Mouse (Mus musculus) embryonic facial prominence, embryonic 13.5 days (tissue): ENCODE measurements around the gene Eef2. TPM values are rescaled to one million over a fixed set of nuclear protein-coding genes. Genes with fewer than 3 reads are reported as not detected.
"Not testable (repeated sequence)": the region's sequence is repeated elsewhere in the genome, so short reads cannot be mapped to it uniquely, and the experiment has no call there.

Experiments
- ATAC-seq: fragments of 200-750 bp; cut with Nextera tagmentation; 2 replicates; pipeline ENCODE4 v1.8.0; 2017; ENCODE audit warnings: low read depth; ENCODE audit not compliant: insufficient number of reproducible peaks, insufficient read depth, low FRiP score, low TSS enrichment
- H3K27ac ChIP-seq: fragments of 300-500 bp; sonication (generic); 2 replicates; pipeline ENCODE4 v1.5.1; 2015; ENCODE audit warnings: moderate library complexity, mild to moderate bottlenecking, inconsistent platforms
- H3K27me3 ChIP-seq: fragments of 300-500 bp; sonication (generic); 2 replicates; pipeline ENCODE4 v1.6.1; 2015; ENCODE audit warnings: mild to moderate bottlenecking, inconsistent platforms
- H3K36me3 ChIP-seq: fragments of 300-500 bp; sonication (generic); 2 replicates; pipeline ENCODE4 v1.6.1; 2015; ENCODE audit warnings: mild to moderate bottlenecking, inconsistent platforms
- H3K4me1 ChIP-seq: fragments of 300-500 bp; sonication (generic); 2 replicates; pipeline ENCODE4 v1.6.1; 2015; ENCODE audit warnings: inconsistent platforms
- H3K4me2 ChIP-seq: fragments of 300-500 bp; sonication (generic); 2 replicates; pipeline ENCODE4 v1.6.1; 2015; ENCODE audit warnings: moderate library complexity, mild to moderate bottlenecking, inconsistent platforms
- H3K4me3 ChIP-seq: fragments of 300-500 bp; sonication (generic); 2 replicates; pipeline ENCODE4 v1.5.1; 2015; ENCODE audit warnings: mild to moderate bottlenecking, inconsistent platforms
- H3K9ac ChIP-seq: fragments of 300-500 bp; sonication (generic); 2 replicates; pipeline ENCODE4 v1.6.1; 2015; ENCODE audit warnings: mild to moderate bottlenecking, inconsistent platforms
- H3K9me3 ChIP-seq: fragments of 300-500 bp; sonication (generic); 2 replicates; pipeline ENCODE4 v1.6.1; 2016; ENCODE audit warnings: inconsistent platforms
- whole genome bisulfite sequencing: fragments of 180-500 bp; shearing (Covaris S2); methylation state at CpG from one replicate; pipeline ENCODE4 v1.1.7; 2015; ENCODE audit warnings: mixed read lengths; 5-methylcytosine and 5-hydroxymethylcytosine counted together
- polyA plus RNA-seq: library from polyadenylated mRNA; unstranded; fragments of >200 nt; fragmentation: Nextera tagmentation; extraction: Ambion mirVana; gene quantifications from 2 replicates; pipeline ENCODE4 v1.2.1, GENCODE M21; 2015

Eef2 gene
- polyA plus RNA-seq, 1 experiment from 2014 or later: 633 TPM

DNA sequence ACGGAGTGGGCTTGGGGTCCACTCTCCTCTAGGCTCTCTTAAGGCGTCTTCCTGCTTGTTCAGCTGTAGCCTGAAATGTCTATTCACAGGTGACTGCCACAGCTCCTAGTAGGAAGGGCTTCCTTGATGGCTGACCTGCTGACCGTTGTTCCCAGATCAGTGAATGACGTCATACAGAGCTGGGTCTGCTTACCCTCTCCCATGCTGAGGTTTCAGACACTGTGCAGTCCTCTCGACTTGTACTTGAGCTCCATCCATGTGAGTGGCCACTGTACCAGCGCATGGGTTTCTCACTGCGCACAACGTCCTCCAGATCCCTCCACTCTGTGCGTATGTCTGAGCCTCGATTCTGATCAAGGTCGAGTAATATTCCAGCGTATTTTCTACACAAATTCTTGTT is 23.8 kb upstream of the Eef2 start:
- peak overlapping the region; percentile 57; the same call in 1 of the 2 replicates for H3K27ac ChIP-seq
- ATAC-seq: no peak

DNA sequence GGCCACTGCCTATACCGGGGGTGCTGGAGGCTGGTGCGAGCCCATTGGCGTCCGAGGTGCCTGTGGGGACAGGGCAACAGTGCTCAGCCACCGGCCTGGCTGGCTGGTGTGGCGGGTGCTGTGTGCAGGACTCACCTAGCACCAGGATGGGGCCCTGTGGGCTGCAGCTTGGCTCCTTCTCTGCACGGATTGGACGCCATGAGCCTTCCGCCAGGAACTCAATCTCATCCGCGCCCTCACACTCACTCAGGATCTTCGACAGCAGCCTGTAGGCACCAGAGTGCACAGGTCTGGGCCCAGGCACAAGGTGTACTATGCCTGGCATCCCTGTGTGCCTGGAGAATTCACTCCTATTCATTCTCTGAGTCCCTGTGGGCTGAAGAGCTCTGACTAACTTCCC is 22.1 kb upstream of the Eef2 start:
- no peak overlapping the region for H3K4me2 ChIP-seq
- H3K4me1 ChIP-seq: no peaks in the 10 kb centered on the region
- no peaks in the 10 kb centered on the region for H3K27me3 ChIP-seq
- 90% methylated on average over 12 of the region's 12 CpGs for WGBS
- peaks cover 82% of the 10 kb centered on the region for H3K36me3 ChIP-seq
- no peak for ATAC-seq
- H3K27ac ChIP-seq: peak overlapping the region; percentile 36; the same call in 1 of the 2 replicates
- H3K9ac ChIP-seq: no peak overlapping the region
- no peak overlapping the region for H3K4me3 ChIP-seq
- no peaks in the 10 kb centered on the region for H3K9me3 ChIP-seq

More for the DNA sequence above, 23.8 kb upstream of the Eef2 start:
- Histone ChIP-seq H3K4me3 (no peak overlapping the region), H3K9me3 (no peaks in the 10 kb centered on the region), H3K4me1 (no peaks in the 10 kb centered on the region), H3K4me2 (no peak overlapping the region), H3K27me3 (no peaks in the 10 kb centered on the region), H3K9ac (no peak overlapping the region), H3K36me3 (peaks cover 85% of the 10 kb centered on the region)
- WGBS: 73% methylated on average over 12 of the region's 12 CpGs

DNA sequence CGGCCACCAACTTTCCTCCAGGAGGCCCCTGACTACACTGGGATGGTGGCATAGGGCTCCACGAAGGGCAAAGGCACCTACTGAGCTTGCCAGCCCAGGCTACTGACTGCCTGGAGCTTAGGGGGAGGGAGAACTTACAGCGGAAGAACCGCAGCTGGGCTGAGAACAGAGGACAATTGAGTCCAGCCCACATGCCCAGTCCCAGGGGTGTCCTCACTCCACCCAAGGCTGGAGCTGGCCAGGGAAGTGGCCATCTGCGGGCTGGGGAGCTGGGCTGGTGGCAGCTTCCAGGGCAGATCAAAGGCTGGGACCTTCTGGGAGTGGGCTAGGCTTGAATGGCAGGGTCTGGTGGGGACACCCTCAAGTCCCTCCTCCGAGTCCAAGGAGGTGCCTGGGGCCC is 21.7 kb upstream of the Eef2 start:
- no peaks in the 10 kb centered on the region for H3K9me3 ChIP-seq
- ATAC-seq: no peak
- no peaks in the 10 kb centered on the region for H3K27me3 ChIP-seq
- H3K4me2 ChIP-seq: no peak overlapping the region
- peaks cover 80% of the 10 kb centered on the region for H3K36me3 ChIP-seq
- H3K27ac ChIP-seq: peak overlapping the region; percentile 36; the same call in 1 of the 2 replicates
- no peak overlapping the region for H3K9ac ChIP-seq
- H3K4me3 ChIP-seq: no peak overlapping the region
- WGBS: 79% methylated on average over 6 of the region's 6 CpGs
- no peaks in the 10 kb centered on the region for H3K4me1 ChIP-seq

DNA sequence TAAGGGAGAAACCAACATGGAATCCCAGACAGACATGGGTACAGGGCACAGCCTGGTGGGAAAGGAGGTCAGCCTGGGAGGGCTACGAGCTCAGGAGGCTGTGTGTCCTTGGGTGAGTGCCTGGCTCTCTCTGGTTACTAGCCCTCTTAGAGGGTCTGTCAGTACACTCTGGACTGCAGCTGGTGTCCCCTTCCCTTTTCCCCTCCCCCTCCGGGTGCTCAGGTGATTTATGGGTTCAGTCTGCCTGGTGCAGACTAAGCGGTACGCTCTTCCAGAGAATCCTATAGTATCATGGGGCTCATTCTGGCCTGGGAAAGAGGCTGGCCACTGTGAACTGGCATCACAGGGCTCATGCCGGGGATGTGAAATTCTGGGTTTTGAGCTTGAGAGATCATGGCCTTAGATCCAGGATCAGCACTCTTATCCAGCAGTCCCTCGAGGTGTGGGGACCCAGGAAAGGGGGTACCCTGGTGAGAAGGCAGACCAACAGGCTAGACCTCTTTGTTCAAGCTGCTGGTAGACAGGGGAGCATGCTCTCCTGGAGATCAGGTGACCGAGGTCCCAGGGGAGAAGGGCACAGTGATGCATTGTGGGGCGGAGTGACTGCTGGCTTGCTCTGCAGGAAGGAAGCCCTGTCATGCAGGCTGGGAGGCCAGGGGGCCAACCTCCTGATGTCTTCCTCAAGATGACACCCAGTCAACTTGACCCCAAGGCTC is 14.7 kb upstream of the Eef2 start:
- WGBS: 86% methylated on average over 8 of the region's 8 CpGs
- peaks cover 81% of the 10 kb centered on the region for H3K36me3 ChIP-seq
- no peak for ATAC-seq
- no peak overlapping the region for H3K4me2 ChIP-seq
- no peak overlapping the region for H3K4me3 ChIP-seq
- no peak overlapping the region for H3K27ac ChIP-seq
- no peaks in the 10 kb centered on the region for H3K27me3 ChIP-seq
- H3K9me3 ChIP-seq: no peaks in the 10 kb centered on the region
- H3K4me1 ChIP-seq: peaks cover 11% of the 10 kb centered on the region
- H3K9ac ChIP-seq: 0 out of 2 replicates have a peak overlapping the region, but pooled peaks have one; percentile 27

DNA sequence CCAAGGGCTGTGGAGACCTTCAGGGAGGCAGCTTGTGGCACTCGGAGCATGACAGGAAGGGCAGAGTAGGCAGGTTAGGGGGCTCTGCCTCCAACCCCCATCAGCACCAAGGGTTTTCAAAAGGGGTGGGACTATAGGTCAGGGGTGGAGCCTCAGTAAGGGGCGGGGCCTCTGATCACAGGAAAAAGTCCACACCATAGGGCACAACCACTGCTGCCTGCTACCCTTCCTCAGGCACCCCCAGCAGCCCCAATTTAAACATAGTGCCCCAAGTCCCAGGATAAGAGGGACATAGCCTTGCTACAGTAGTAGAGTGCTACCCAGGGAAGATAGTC is 14.1 kb upstream of the Eef2 start:
- Histone ChIP-seq H3K27ac (no peak overlapping the region), H3K9ac (0 out of 2 replicates have a peak overlapping the region, but pooled peaks have one; percentile 27), H3K4me2 (no peak overlapping the region), H3K36me3 (peaks cover 75% of the 10 kb centered on the region), H3K9me3 (no peaks in the 10 kb centered on the region), H3K4me1 (peaks cover 14% of the 10 kb centered on the region), H3K27me3 (no peaks in the 10 kb centered on the region), H3K4me3 (no peak overlapping the region)
- no peak for ATAC-seq
- WGBS: 74% methylated on average over 2 of the region's 2 CpGs

DNA sequence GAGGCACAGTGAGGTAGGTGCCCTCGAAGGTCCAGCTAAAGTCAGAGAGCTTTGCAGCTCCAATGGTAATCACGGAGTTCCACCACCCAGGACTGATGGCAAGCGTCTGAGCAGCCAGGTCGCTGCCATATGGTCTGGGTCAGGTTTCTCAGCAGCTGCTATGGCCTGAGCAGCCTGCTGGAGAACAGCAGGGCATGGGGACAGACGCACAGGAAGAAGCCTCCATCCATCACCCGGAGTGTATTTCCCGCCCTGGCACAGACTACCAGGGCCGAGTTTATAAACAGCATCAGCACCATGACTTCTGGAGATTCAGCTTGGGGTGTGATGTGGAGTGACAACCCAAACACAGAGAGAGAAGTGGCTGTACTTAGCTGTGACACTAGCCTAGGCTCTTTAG is 11.3 kb upstream of the Eef2 start:
- no peak for ATAC-seq
- Histone ChIP-seq H3K36me3 (peaks cover 52% of the 10 kb centered on the region), H3K27ac (no peak overlapping the region), H3K4me1 (peaks cover 21% of the 10 kb centered on the region), H3K4me2 (no peak overlapping the region), H3K27me3 (no peaks in the 10 kb centered on the region), H3K4me3 (no peak overlapping the region), H3K9me3 (no peaks in the 10 kb centered on the region), H3K9ac (peak overlapping the region; percentile 44; the same call in 1 of the 2 replicates)
- WGBS: 81% methylated on average over 8 of the region's 8 CpGs

DNA sequence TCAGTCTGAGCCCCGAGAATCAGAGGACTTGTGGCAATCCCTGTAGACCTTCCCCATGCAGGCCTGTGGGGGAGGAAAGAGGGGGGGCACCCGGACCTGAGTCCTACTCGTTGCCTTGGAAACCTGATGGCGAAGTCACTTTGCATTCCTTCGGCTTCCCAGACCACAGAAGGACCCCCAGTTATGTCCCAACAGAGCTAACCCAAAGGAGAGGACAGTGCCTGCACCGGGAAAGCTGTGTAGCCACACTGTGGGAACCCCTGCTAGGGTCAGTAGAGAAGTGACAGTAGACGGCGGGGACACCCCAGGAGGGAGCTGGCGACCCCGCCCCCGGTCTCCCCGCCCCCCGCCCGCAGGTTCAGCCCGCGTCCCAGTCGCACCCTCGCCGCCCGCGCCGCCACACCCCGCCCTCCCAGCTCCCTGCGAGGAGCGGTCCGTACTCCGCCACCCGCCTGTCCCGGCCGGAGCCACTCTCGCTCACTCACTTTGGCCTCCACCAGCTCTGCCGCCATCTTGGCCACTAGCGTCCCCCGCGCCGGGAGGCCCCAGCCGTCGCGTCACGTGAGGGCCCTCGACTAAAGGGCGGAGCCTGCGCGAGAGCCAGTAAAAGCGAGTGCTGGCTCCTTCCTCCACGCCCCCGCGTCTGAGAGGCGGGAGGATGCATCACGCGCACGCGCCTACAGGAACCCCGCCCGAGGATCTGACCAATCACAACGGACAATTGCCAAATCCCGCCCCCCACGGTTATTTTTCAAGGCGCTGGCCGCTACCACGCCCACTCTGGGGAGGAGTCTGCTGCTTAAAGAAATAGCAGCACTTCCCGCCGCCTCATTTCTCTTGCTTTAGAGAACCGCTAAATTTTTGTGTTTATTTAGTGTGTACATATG is 9.0 kb upstream of the Eef2 start, which contains the start of gene Pias4:
Gene Pias4 (minus strand): TSS at position 724 of the 887 bp plus-strand sequence.
- peaks cover 29% of the 10 kb centered on the region for H3K36me3 ChIP-seq
- H3K4me3 ChIP-seq: peak within 1 kb of the TSS; percentile 92
- peak; percentile 84 for ATAC-seq
- H3K9me3 ChIP-seq: no peaks in the 10 kb centered on the region
- H3K9ac ChIP-seq: peak within 1 kb of the TSS; percentile 89
- peaks cover 21% of the 10 kb centered on the region for H3K4me1 ChIP-seq
- no peaks in the 10 kb centered on the region for H3K27me3 ChIP-seq
- peak within 1 kb of the TSS; percentile 87 for H3K27ac ChIP-seq
- peak within 1 kb of the TSS; percentile 92 for H3K4me2 ChIP-seq
- under 1% methylated on average over 62 of the region's 64 CpGs for WGBS

DNA sequence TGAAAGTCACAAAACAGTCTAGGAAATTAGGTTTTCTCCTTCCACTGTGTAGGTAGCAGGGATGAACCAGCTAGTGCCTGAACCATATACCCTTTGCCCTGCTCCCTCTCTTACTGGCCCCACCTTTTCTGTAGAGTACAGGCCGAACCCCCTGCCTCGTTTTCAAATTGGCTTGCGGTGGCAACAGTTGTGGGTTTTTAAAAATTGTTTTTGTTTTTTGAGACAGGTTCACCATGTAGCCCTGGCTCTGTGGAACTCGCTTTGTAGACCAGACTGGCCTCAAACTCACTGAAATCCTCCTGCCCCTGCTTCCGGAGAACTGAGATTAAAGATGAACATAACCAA is 8.4 kb upstream of the Eef2 start:
- Histone ChIP-seq H3K27ac (peak overlapping the region; percentile 87), H3K4me1 (peaks cover 24% of the 10 kb centered on the region), H3K4me2 (peak overlapping the region; percentile 92), H3K27me3 (no peaks in the 10 kb centered on the region), H3K9ac (peak overlapping the region; percentile 70), H3K36me3 (peaks cover 23% of the 10 kb centered on the region), H3K4me3 (peak overlapping the region; percentile 92), H3K9me3 (no peaks in the 10 kb centered on the region)
- ATAC-seq: peak; percentile 40; the same call in 1 of the 2 replicates
- WGBS: 6% methylated on average over 5 of the region's 5 CpGs

DNA sequence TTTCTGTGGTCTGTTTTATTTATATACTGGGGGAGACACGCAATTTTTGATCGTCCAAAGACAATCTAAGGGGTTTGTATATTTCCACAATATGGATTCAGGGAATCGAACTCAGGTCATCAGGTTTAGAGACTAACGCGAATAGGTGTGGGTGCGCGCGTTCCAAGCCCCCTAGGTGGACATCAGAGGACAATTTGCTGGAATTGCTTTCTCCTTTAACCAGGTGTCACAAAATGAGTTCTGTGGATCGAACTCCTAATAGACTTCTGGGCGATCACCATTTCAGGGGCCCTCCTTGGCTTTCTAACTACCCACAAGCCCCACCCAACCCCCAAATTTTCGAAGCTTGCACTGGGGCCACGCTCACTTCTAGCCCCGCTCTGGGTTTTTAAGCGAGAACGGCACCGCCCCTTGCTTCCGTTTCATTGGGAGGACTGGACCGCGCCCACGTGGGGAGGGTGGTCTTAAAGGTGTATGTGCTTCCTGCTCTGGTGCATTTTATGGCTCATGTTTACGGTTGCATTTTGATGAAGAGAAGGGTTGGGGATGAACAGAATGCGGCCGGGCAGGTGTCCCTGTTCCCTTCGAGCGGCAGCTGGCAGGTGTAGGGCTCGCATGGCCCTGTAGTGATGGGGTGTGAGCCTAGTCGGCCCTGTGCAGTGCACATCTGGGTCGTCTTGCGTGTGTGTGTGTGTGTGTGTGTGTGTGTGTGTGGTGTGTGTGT is 7.7 kb upstream of the Eef2 start:
- ATAC-seq: no peak
- H3K4me2 ChIP-seq: peak overlapping the region; percentile 92
- peak overlapping the region; percentile 92 for H3K4me3 ChIP-seq
- peaks cover 18% of the 10 kb centered on the region for H3K36me3 ChIP-seq
- H3K27ac ChIP-seq: peak overlapping the region; percentile 87
- 3% methylated on average over 29 of the region's 29 CpGs for WGBS
- no peaks in the 10 kb centered on the region for H3K27me3 ChIP-seq
- H3K9ac ChIP-seq: peak overlapping the region; percentile 70
- H3K9me3 ChIP-seq: no peaks in the 10 kb centered on the region
- H3K4me1 ChIP-seq: peaks cover 31% of the 10 kb centered on the region

DNA sequence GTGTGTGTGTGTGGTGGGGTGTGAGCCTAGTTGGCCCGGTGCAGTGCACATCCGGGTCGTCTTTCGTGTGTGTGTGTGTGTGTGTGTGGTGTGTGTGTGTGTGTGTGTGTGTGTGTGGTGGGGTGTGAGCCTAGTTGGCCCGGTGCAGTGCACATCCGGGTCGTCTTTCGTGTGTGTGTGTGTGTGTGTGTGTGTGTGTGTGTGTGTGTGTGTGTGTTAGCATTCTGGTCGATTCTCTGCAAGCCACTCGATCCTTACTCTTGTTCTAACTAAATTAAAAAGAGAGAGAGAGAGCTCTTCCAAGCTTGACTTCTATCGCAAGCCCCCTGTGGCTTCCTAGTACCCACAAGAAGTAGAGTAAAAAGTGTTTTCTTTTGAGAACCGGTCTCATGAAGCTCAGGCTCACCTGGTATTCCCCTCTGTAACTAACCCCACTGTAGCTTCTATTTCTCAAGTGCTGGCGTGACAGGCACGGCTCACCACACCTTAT is 7.0 kb upstream of the Eef2 start:
- Histone ChIP-seq H3K36me3 (peaks cover 10% of the 10 kb centered on the region), H3K27ac (peak overlapping the region; percentile 39; the same call in 1 of the 2 replicates), H3K9ac (0 out of 2 replicates have a peak overlapping the region, but pooled peaks have one; percentile 1), H3K4me1 (peaks cover 38% of the 10 kb centered on the region), H3K4me2 (peak overlapping the region; percentile 92)
- not testable (repeated sequence) for H3K27me3 ChIP-seq, H3K4me3 ChIP-seq, ATAC-seq, H3K9me3 ChIP-seq
- 26% methylated on average over 10 of the region's 14 CpGs for WGBS

DNA sequence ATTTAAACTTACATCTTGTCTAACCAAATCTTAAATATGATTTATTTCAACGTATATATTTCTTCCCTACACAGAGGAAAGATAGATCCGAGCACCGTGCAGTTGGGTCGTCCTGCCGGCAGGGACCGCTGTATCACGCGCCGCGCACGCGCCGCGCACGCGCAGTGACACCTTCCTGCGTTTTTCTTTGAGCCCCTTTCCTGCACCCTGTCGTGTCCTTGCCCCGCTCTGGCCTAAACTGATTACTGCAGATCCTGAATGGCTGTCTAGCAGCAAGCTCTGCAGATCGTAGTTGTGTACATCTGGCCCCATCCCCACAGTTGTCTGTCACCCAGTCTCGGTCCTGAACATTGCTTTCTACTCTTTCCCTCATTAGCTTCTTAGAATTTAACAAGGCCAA is 3.3 kb upstream of the Eef2 start:
- 0 out of 2 replicates have a peak overlapping the region, but pooled peaks have one; percentile 21 for H3K4me3 ChIP-seq
- peak overlapping the region; percentile 92 for H3K27ac ChIP-seq
- WGBS: 6% methylated on average over 21 of the region's 21 CpGs
- H3K27me3 ChIP-seq: no peaks in the 10 kb centered on the region
- peaks cover 45% of the 10 kb centered on the region for H3K4me1 ChIP-seq
- ATAC-seq: no peak
- H3K9ac ChIP-seq: peak overlapping the region; percentile 62
- H3K4me2 ChIP-seq: peak overlapping the region; percentile 96
- no peaks in the 10 kb centered on the region for H3K9me3 ChIP-seq
- peaks cover 9% of the 10 kb centered on the region for H3K36me3 ChIP-seq
